Mouse (Mus musculus): Measurements from ENCODE around the gene Asb8. TPM values are rescaled to one million over a fixed set of nuclear protein-coding genes. Genes with fewer than 3 reads are reported as not detected.

Asb8 gene
- polyA plus RNA-seq, 1 experiment from 2014 or later, result 66.2 TPM

- Histone ChIP-seq H3K9me3 (ENCODE audit: control insufficient read depth, low read length) (no peaks in the 10 kb centered on the region), H3K36me3 (replicated peaks; ENCODE audit: control insufficient read depth, insufficient read depth) (peaks cover 99% of the 10 kb centered on the region), H3K27ac (no peak overlapping the region), H3K4me1 (replicated peaks; ENCODE audit: control insufficient read depth, insufficient read depth, low read length) (no peaks in the 10 kb centered on the region), H3K27me3 (ENCODE audit: control insufficient read depth, insufficient read depth, low read length) (no peaks in the 10 kb centered on the region), H3K4me2 (replicated peaks) (no peak overlapping the region), H3K9ac (no peak overlapping the region), H3K4me3 (replicated peaks; ENCODE audit: low read length) (no peak overlapping the region)
- no peak for DNase-seq (ENCODE audit: low spot score)
- 86% methylated on average over 4 of the region's 4 CpGs for WGBS
- ATAC-seq (ENCODE audit: low FRiP score), result no peak
These were observed 31.4 kb downstream of the Asb8 start for GRCm38 (mm10) chr15:98134034-98134433.

GRCm38 (mm10) chr15:98133471-98133870 lies 32.0 kb downstream of the Asb8 start:
- ATAC-seq (ENCODE audit: low FRiP score) (no peak), DNase-seq (ENCODE audit: low spot score) (no peak)
- H3K9me3 ChIP-seq (ENCODE audit: control insufficient read depth, low read length), result no peaks in the 10 kb centered on the region
- H3K27me3 ChIP-seq (ENCODE audit: control insufficient read depth, insufficient read depth, low read length), result no peaks in the 10 kb centered on the region
- no peak overlapping the region for H3K4me2 ChIP-seq (replicated peaks)
- H3K4me3 ChIP-seq (replicated peaks; ENCODE audit: low read length), result no peak overlapping the region
- H3K36me3 ChIP-seq (replicated peaks; ENCODE audit: control insufficient read depth, insufficient read depth), result peaks cover 99% of the 10 kb centered on the region
- H3K27ac ChIP-seq, result no peak overlapping the region
- H3K9ac ChIP-seq, result no peak overlapping the region
- 88% methylated on average over 3 of the region's 3 CpGs for WGBS
- H3K4me1 ChIP-seq (replicated peaks; ENCODE audit: control insufficient read depth, insufficient read depth, low read length), result no peaks in the 10 kb centered on the region

- H3K4me1 ChIP-seq (replicated peaks; ENCODE audit: control insufficient read depth, insufficient read depth, low read length), result no peaks in the 10 kb centered on the region
- H3K4me2 ChIP-seq (replicated peaks), result no peak overlapping the region
- no peak overlapping the region for H3K9ac ChIP-seq
- no peak overlapping the region for H3K27ac ChIP-seq
- H3K9me3 ChIP-seq (ENCODE audit: control insufficient read depth, low read length), result no peaks in the 10 kb centered on the region
- no peak overlapping the region for H3K4me3 ChIP-seq (replicated peaks; ENCODE audit: low read length)
- ATAC-seq (ENCODE audit: low FRiP score) (no peak), DNase-seq (ENCODE audit: low spot score) (no peak)
- H3K27me3 ChIP-seq (ENCODE audit: control insufficient read depth, insufficient read depth, low read length), result no peaks in the 10 kb centered on the region
- H3K36me3 ChIP-seq (replicated peaks; ENCODE audit: control insufficient read depth, insufficient read depth), result peaks cover 97% of the 10 kb centered on the region
- WGBS, result 93% methylated on average over 15 of the region's 15 CpGs
These were observed 33.3 kb downstream of the Asb8 start for GRCm38 (mm10) chr15:98131942-98132655.

- Histone ChIP-seq H3K27ac (no peak overlapping the region), H3K36me3 (replicated peaks; ENCODE audit: control insufficient read depth, insufficient read depth) (peaks cover 93% of the 10 kb centered on the region), H3K9me3 (ENCODE audit: control insufficient read depth, low read length) (no peaks in the 10 kb centered on the region), H3K27me3 (ENCODE audit: control insufficient read depth, insufficient read depth, low read length) (no peaks in the 10 kb centered on the region), H3K4me2 (replicated peaks) (no peak overlapping the region), H3K9ac (no peak overlapping the region), H3K4me3 (replicated peaks; ENCODE audit: low read length) (no peak overlapping the region), H3K4me1 (replicated peaks; ENCODE audit: control insufficient read depth, insufficient read depth, low read length) (no peaks in the 10 kb centered on the region)
- no peak for ATAC-seq (ENCODE audit: low FRiP score)
- no peak for DNase-seq (ENCODE audit: low spot score)
- WGBS, result 94% methylated on average over 7 of the region's 7 CpGs
These were observed 34.0 kb downstream of the Asb8 start for GRCm38 (mm10) chr15:98131451-98131850.

- peaks cover 93% of the 10 kb centered on the region for H3K36me3 ChIP-seq (replicated peaks; ENCODE audit: control insufficient read depth, insufficient read depth)
These were observed 34.4 kb downstream of the Asb8 start for GRCm38 (mm10) chr15:98131001-98131400.

GRCm38 (mm10) chr15:98120831-98121230 lies 44.6 kb downstream of the Asb8 start:
- Histone ChIP-seq H3K9ac (no peak overlapping the region), H3K4me1 (replicated peaks; ENCODE audit: control insufficient read depth, insufficient read depth, low read length) (no peaks in the 10 kb centered on the region), H3K4me2 (replicated peaks) (no peak overlapping the region), H3K27ac (no peak overlapping the region), H3K27me3 (ENCODE audit: control insufficient read depth, insufficient read depth, low read length) (no peaks in the 10 kb centered on the region), H3K9me3 (ENCODE audit: control insufficient read depth, low read length) (no peaks in the 10 kb centered on the region), H3K4me3 (replicated peaks; ENCODE audit: low read length) (no peak overlapping the region), H3K36me3 (replicated peaks; ENCODE audit: control insufficient read depth, insufficient read depth) (peaks cover 79% of the 10 kb centered on the region)
- WGBS, result 95% methylated on average over 20 of the region's 20 CpGs
- no peak for DNase-seq (ENCODE audit: low spot score)
- no peak for ATAC-seq (ENCODE audit: low FRiP score)

More at GRCm38 (mm10) chr15:98131001-98131400, 34.4 kb downstream of the Asb8 start:
- no peak overlapping the region for H3K4me2 ChIP-seq (replicated peaks)
- H3K4me1 ChIP-seq (replicated peaks; ENCODE audit: control insufficient read depth, insufficient read depth, low read length), result no peaks in the 10 kb centered on the region
- WGBS, result 92% methylated on average over 4 of the region's 4 CpGs
- no peak overlapping the region for H3K4me3 ChIP-seq (replicated peaks; ENCODE audit: low read length)
- no peak overlapping the region for H3K27ac ChIP-seq
- no peaks in the 10 kb centered on the region for H3K27me3 ChIP-seq (ENCODE audit: control insufficient read depth, insufficient read depth, low read length)
- H3K9me3 ChIP-seq (ENCODE audit: control insufficient read depth, low read length), result no peaks in the 10 kb centered on the region
- no peak overlapping the region for H3K9ac ChIP-seq
- no peak for ATAC-seq (ENCODE audit: low FRiP score)
- DNase-seq (ENCODE audit: low spot score), result no peak

GRCm38 (mm10) chr15:98119363-98119762 lies 46.1 kb downstream of the Asb8 start:
- H3K4me1 ChIP-seq (replicated peaks; ENCODE audit: control insufficient read depth, insufficient read depth, low read length), result no peaks in the 10 kb centered on the region
- H3K27me3 ChIP-seq (ENCODE audit: control insufficient read depth, insufficient read depth, low read length), result no peaks in the 10 kb centered on the region
- H3K27ac ChIP-seq, result no peak overlapping the region
- H3K9ac ChIP-seq, result no peak overlapping the region
- no peak overlapping the region for H3K4me3 ChIP-seq (replicated peaks; ENCODE audit: low read length)
- no peak overlapping the region for H3K4me2 ChIP-seq (replicated peaks)
- ATAC-seq (ENCODE audit: low FRiP score) (no peak), DNase-seq (ENCODE audit: low spot score) (no peak)
- H3K9me3 ChIP-seq (ENCODE audit: control insufficient read depth, low read length), result no peaks in the 10 kb centered on the region
- 82% methylated on average over 12 of the region's 12 CpGs for WGBS
- peaks cover 65% of the 10 kb centered on the region for H3K36me3 ChIP-seq (replicated peaks; ENCODE audit: control insufficient read depth, insufficient read depth)

- Histone ChIP-seq H3K27me3 (ENCODE audit: control insufficient read depth, insufficient read depth, low read length) (no peaks in the 10 kb centered on the region), H3K4me2 (replicated peaks) (no peak overlapping the region), H3K36me3 (replicated peaks; ENCODE audit: control insufficient read depth, insufficient read depth) (peaks cover 48% of the 10 kb centered on the region), H3K9ac (no peak overlapping the region), H3K9me3 (ENCODE audit: control insufficient read depth, low read length) (no peaks in the 10 kb centered on the region), H3K27ac (no peak overlapping the region), H3K4me1 (replicated peaks; ENCODE audit: control insufficient read depth, insufficient read depth, low read length) (no peaks in the 10 kb centered on the region), H3K4me3 (replicated peaks; ENCODE audit: low read length) (no peak overlapping the region)
- ATAC-seq (ENCODE audit: low FRiP score), result no peak
- WGBS, result 83% methylated on average over 5 of the region's 5 CpGs
- DNase-seq (ENCODE audit: low spot score), result no peak
These were observed 49.1 kb downstream of the Asb8 start for GRCm38 (mm10) chr15:98116287-98116686.

- Histone ChIP-seq H3K36me3 (replicated peaks; ENCODE audit: control insufficient read depth, insufficient read depth) (peaks cover 43% of the 10 kb centered on the region), H3K4me2 (replicated peaks) (no peak overlapping the region)
- 96% methylated on average over 9 of the region's 9 CpGs for WGBS
These were observed 49.7 kb downstream of the Asb8 start for GRCm38 (mm10) chr15:98115779-98116163.

More at GRCm38 (mm10) chr15:98115779-98116163, 49.7 kb downstream of the Asb8 start:
- no peak overlapping the region for H3K27ac ChIP-seq
- no peaks in the 10 kb centered on the region for H3K4me1 ChIP-seq (replicated peaks; ENCODE audit: control insufficient read depth, insufficient read depth, low read length)
- H3K27me3 ChIP-seq (ENCODE audit: control insufficient read depth, insufficient read depth, low read length), result no peaks in the 10 kb centered on the region
- no peak overlapping the region for H3K4me3 ChIP-seq (replicated peaks; ENCODE audit: low read length)
- H3K9ac ChIP-seq, result no peak overlapping the region
- no peak for DNase-seq (ENCODE audit: low spot score)
- no peak for ATAC-seq (ENCODE audit: low FRiP score)
- H3K9me3 ChIP-seq (ENCODE audit: control insufficient read depth, low read length), result no peaks in the 10 kb centered on the region
